Mouse (Mus musculus) spleen, embryonic (tissue): ENCODE results near the gene Arhgap9.

Source experiments
- CTCF ChIA-PET: fragments of 350-600 bp; sonication (Branson Sonifier 250); formaldehyde crosslinking; loops from one replicate; lab custom pipeline; 2022; lab: Charles Lee

Arhgap9 gene

GRCm38 (mm10) chr10:127321621-127322020 is at the start of gene Arhgap9:
Arhgap9 (plus strand) TSS chr10:127321964.
- CTCF ChIA-PET, result no interaction called here

- CTCF ChIA-PET, result no interaction called here
These were observed 49.4 kb upstream of the Arhgap9 start for GRCm38 (mm10) chr10:127272371-127272770.

GRCm38 (mm10) chr10:127274261-127275022 is 47.3 kb upstream of the Arhgap9 start:
- CTCF ChIA-PET, result no interaction called here

- CTCF ChIA-PET, result interaction anchor here (0.7 kb wide), 1 partner anchor 78 kb away, joined by 4 read pairs; no protein-coding TSS in a partner anchor
These were observed 42.0 kb upstream of the Arhgap9 start for GRCm38 (mm10) chr10:127279730-127280129.

- CTCF ChIA-PET, result no interaction called here
These were observed 40.4 kb upstream of the Arhgap9 start for GRCm38 (mm10) chr10:127281316-127281715.

GRCm38 (mm10) chr10:127282620-127283215 is 39.0 kb upstream of the Arhgap9 start:
- CTCF ChIA-PET, result no interaction called here

GRCm38 (mm10) chr10:127284105-127284622 is 37.6 kb upstream of the Arhgap9 start:
- CTCF ChIA-PET, result interaction anchor here (0.6 kb wide), 1 partner anchor 837 kb away, joined by 9 read pairs; no protein-coding TSS in a partner anchor

- CTCF ChIA-PET, result interaction anchor here (0.6 kb wide), 1 partner anchor 837 kb away, joined by 9 read pairs; no protein-coding TSS in a partner anchor
These were observed 36.9 kb upstream of the Arhgap9 start for GRCm38 (mm10) chr10:127284724-127285500.

GRCm38 (mm10) chr10:127285644-127286043 is 36.1 kb upstream of the Arhgap9 start:
- CTCF ChIA-PET, result interaction anchor here (0.6 kb wide), 1 partner anchor 9 kb away, joined by 3 read pairs; no protein-coding TSS in a partner anchor

- CTCF ChIA-PET, result interaction anchor here (0.6 kb wide), 1 partner anchor 8 kb away, joined by 3 read pairs; no protein-coding TSS in a partner anchor
These were observed 35.6 kb upstream of the Arhgap9 start for GRCm38 (mm10) chr10:127286194-127286593.

GRCm38 (mm10) chr10:127286730-127287129 is 35.0 kb upstream of the Arhgap9 start:
- CTCF ChIA-PET, result no interaction called here

- CTCF ChIA-PET, result no interaction called here
These were observed 34.4 kb upstream of the Arhgap9 start for GRCm38 (mm10) chr10:127287271-127287935.

- CTCF ChIA-PET, result no interaction called here
These were observed 33.8 kb upstream of the Arhgap9 start for GRCm38 (mm10) chr10:127287936-127288293.

GRCm38 (mm10) chr10:127288328-127288799 is 33.4 kb upstream of the Arhgap9 start:
- CTCF ChIA-PET, result no interaction called here

- CTCF ChIA-PET, result interaction anchor here (0.8 kb wide), 1 partner anchor 367 kb away, joined by 4 read pairs; no protein-coding TSS in a partner anchor
These were observed 32.8 kb upstream of the Arhgap9 start, which contains the start of gene Mbd6 for GRCm38 (mm10) chr10:127288800-127289572. Mbd6 (minus strand) TSS chr10:127289018.

GRCm38 (mm10) chr10:127289573-127290191 is 32.1 kb upstream of the Arhgap9 start:
- CTCF ChIA-PET, result interaction anchor here (0.8 kb wide), 1 partner anchor 366 kb away, joined by 4 read pairs; no protein-coding TSS in a partner anchor

- CTCF ChIA-PET, result no interaction called here
These were observed 31.3 kb upstream of the Arhgap9 start for GRCm38 (mm10) chr10:127290307-127290929.

- CTCF ChIA-PET, result interaction anchor here (1.9 kb wide), 1 partner anchor 21 kb away, joined by 5 read pairs; no protein-coding TSS in a partner anchor
These were observed 30.6 kb upstream of the Arhgap9 start for GRCm38 (mm10) chr10:127290930-127291880.
